Mouse (Mus musculus): ENCODE measurements at regions not wholly inside any gene's neighbourhood (a gene's known extent, or its start where the extent isn't known, plus 50 kb on each side); places are given as distances from the start of the nearest gene placed in this dataset.

- no peak overlapping the region for H3K4me3 ChIP-seq
- no peak overlapping the region for H3K27ac ChIP-seq (ENCODE audit: poor library complexity, severe bottlenecking)
- no peaks in the 10 kb centered on the region for H3K36me3 ChIP-seq
- peaks cover 10% of the 10 kb centered on the region for H3K4me1 ChIP-seq (replicated peaks)
- no peak for ATAC-seq (ENCODE audit: insufficient number of reproducible peaks, low FRiP score)
- 36% methylated on average over 4 of the region's 4 CpGs for WGBS
- no peak overlapping the region for H3K4me2 ChIP-seq
- no peaks in the 10 kb centered on the region for H3K9me3 ChIP-seq (replicated peaks)
- H3K9ac ChIP-seq: no peak overlapping the region
- no peaks in the 10 kb centered on the region for H3K27me3 ChIP-seq (replicated peaks)
These were observed 154.1 kb downstream of the Tmem17 start for GRCm38 (mm10) chr11:22665978-22666377.

DNA sequence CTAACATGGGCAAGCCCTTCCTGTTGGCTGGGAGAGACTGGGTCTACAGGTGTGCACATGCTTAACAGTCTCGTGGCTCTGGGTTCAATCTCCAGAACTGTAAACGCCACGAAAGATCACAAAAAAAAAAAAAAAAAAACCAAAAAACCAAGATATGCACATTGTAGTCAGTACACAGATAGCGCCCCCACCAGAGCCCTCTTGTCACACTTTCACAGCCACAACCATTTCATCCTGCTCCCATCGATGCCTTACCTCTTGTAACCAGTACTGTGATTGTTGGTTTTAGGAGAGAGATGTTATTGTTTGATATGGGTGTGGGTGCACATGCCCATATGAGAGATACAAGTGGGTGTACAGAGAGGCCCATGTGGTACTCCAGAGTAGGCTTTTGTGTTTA is 154.5 kb downstream of the Tmem17 start:
- H3K4me2 ChIP-seq: no peak overlapping the region
- ATAC-seq (ENCODE audit: insufficient number of reproducible peaks, low FRiP score): no peak
- H3K36me3 ChIP-seq: no peaks in the 10 kb centered on the region
- H3K27ac ChIP-seq (ENCODE audit: poor library complexity, severe bottlenecking): no peak overlapping the region
- H3K27me3 ChIP-seq (replicated peaks): no peaks in the 10 kb centered on the region
- H3K4me1 ChIP-seq (replicated peaks): peaks cover 10% of the 10 kb centered on the region
- no peak overlapping the region for H3K4me3 ChIP-seq
- 79% methylated on average over 5 of the region's 5 CpGs for WGBS
- H3K9me3 ChIP-seq (replicated peaks): no peaks in the 10 kb centered on the region
- H3K9ac ChIP-seq: no peak overlapping the region

GRCm38 (mm10) chr11:22668220-22668619 is 156.3 kb downstream of the Tmem17 start:
- H3K27me3 ChIP-seq (replicated peaks): no peaks in the 10 kb centered on the region
- H3K27ac ChIP-seq (ENCODE audit: poor library complexity, severe bottlenecking): no peak overlapping the region
- ATAC-seq (ENCODE audit: insufficient number of reproducible peaks, low FRiP score): no peak
- no peaks in the 10 kb centered on the region for H3K36me3 ChIP-seq
- H3K4me3 ChIP-seq: no peak overlapping the region
- WGBS: 28% methylated on average over 2 of the region's 2 CpGs
- no peak overlapping the region for H3K9ac ChIP-seq
- H3K9me3 ChIP-seq (replicated peaks): no peaks in the 10 kb centered on the region
- H3K4me2 ChIP-seq: no peak overlapping the region
- H3K4me1 ChIP-seq (replicated peaks): peaks cover 4% of the 10 kb centered on the region

- no peaks in the 10 kb centered on the region for H3K36me3 ChIP-seq
- no peak overlapping the region for H3K9ac ChIP-seq
- no peak overlapping the region for H3K27ac ChIP-seq (ENCODE audit: poor library complexity, severe bottlenecking)
- no peak overlapping the region for H3K4me3 ChIP-seq
- peaks cover 9% of the 10 kb centered on the region for H3K4me1 ChIP-seq (replicated peaks)
- no peaks in the 10 kb centered on the region for H3K9me3 ChIP-seq (replicated peaks)
- no peak overlapping the region for H3K4me2 ChIP-seq
- WGBS: 77% methylated on average over 4 of the region's 4 CpGs
- no peak for ATAC-seq (ENCODE audit: insufficient number of reproducible peaks, low FRiP score)
- no peaks in the 10 kb centered on the region for H3K27me3 ChIP-seq (replicated peaks)
These were observed 157.4 kb downstream of the Tmem17 start for GRCm38 (mm10) chr11:22669267-22669666.

DNA sequence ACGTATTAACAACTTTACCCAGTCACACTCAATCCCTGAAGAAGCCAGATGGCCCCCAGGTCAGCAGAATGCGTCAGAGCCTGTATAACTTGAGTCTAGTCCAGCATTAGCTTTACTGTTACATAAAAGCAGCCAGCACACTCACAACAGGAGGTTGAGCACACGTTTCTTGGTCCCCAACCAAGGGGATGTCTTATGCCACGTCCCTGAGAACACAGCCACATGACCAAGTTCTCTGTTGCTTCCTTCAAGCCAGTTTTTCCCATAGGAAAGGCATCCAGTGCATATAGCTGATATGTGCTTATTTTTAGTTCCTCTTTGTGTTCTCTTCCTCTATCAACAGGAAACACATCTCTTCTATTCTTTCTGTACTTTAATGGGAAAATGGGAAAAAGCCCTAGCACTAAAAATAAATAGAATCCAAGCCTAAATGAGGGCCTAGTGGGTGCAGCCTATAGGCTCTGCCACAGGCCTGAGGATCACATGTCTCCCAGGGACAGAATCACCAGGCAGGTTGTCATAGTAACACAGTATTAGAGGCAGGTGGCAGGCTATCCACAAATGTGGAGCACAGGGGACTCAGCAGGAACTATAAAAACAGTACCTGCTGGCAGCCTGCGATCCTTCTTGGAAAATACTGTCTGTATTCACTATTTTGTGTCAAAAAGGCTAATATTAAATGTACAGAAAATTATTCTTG is 160.1 kb downstream of the Tmem17 start:
- Histone ChIP-seq H3K27me3 (replicated peaks) (no peaks in the 10 kb centered on the region), H3K27ac (ENCODE audit: poor library complexity, severe bottlenecking) (0 out of 2 replicates have a peak overlapping the region, but pooled peaks have one; percentile 38), H3K4me3 (no peak overlapping the region), H3K9ac (no peak overlapping the region), H3K4me2 (no peak overlapping the region), H3K9me3 (replicated peaks) (no peaks in the 10 kb centered on the region), H3K36me3 (no peaks in the 10 kb centered on the region), H3K4me1 (replicated peaks) (peaks cover 9% of the 10 kb centered on the region)
- ATAC-seq (ENCODE audit: insufficient number of reproducible peaks, low FRiP score): 0 out of 2 replicates have a peak, but pooled peaks have one; percentile 51
- 50% methylated on average over 5 of the region's 5 CpGs for WGBS

GRCm38 (mm10) chr11:22675047-22675446 is 163.2 kb downstream of the Tmem17 start:
- H3K4me1 ChIP-seq (replicated peaks): peaks cover 9% of the 10 kb centered on the region
- no peak for ATAC-seq (ENCODE audit: insufficient number of reproducible peaks, low FRiP score)
- H3K9me3 ChIP-seq (replicated peaks): no peaks in the 10 kb centered on the region
- no peak overlapping the region for H3K9ac ChIP-seq
- H3K4me2 ChIP-seq: no peak overlapping the region
- no peak overlapping the region for H3K27ac ChIP-seq (ENCODE audit: poor library complexity, severe bottlenecking)
- no peak overlapping the region for H3K4me3 ChIP-seq
- H3K27me3 ChIP-seq (replicated peaks): no peaks in the 10 kb centered on the region
- 64% methylated on average over 3 of the region's 3 CpGs for WGBS
- no peaks in the 10 kb centered on the region for H3K36me3 ChIP-seq

GRCm38 (mm10) chr11:22675754-22676153 is 163.9 kb downstream of the Tmem17 start:
- Histone ChIP-seq H3K4me2 (no peak overlapping the region), H3K9ac (no peak overlapping the region), H3K27ac (ENCODE audit: poor library complexity, severe bottlenecking) (no peak overlapping the region), H3K4me1 (replicated peaks) (peaks cover 9% of the 10 kb centered on the region), H3K27me3 (replicated peaks) (no peaks in the 10 kb centered on the region), H3K9me3 (replicated peaks) (no peaks in the 10 kb centered on the region), H3K4me3 (no peak overlapping the region), H3K36me3 (no peaks in the 10 kb centered on the region)
- 79% methylated on average over 1 of the region's 1 CpGs for WGBS
- no peak for ATAC-seq (ENCODE audit: insufficient number of reproducible peaks, low FRiP score)

- no peak for ATAC-seq (ENCODE audit: insufficient number of reproducible peaks, low FRiP score)
- Histone ChIP-seq H3K27me3 (replicated peaks) (no peaks in the 10 kb centered on the region), H3K9ac (no peak overlapping the region), H3K36me3 (no peaks in the 10 kb centered on the region), H3K4me3 (no peak overlapping the region), H3K27ac (ENCODE audit: poor library complexity, severe bottlenecking) (no peak overlapping the region), H3K4me1 (replicated peaks) (0 out of 2 replicates have a peak, but pooled peaks cover 5% of the 10 kb centered on the region), H3K4me2 (no peak overlapping the region), H3K9me3 (replicated peaks) (no peaks in the 10 kb centered on the region)
- 33% methylated on average over 2 of the region's 2 CpGs for WGBS
These were observed 165.4 kb downstream of the Tmem17 start for GRCm38 (mm10) chr11:22677337-22677736.

- Histone ChIP-seq H3K4me1 (replicated peaks) (no peaks in the 10 kb centered on the region), H3K9me3 (replicated peaks) (no peaks in the 10 kb centered on the region), H3K4me2 (no peak overlapping the region), H3K27ac (ENCODE audit: poor library complexity, severe bottlenecking) (no peak overlapping the region), H3K27me3 (replicated peaks) (no peaks in the 10 kb centered on the region), H3K9ac (no peak overlapping the region), H3K36me3 (no peaks in the 10 kb centered on the region), H3K4me3 (no peak overlapping the region)
- no peak for ATAC-seq (ENCODE audit: insufficient number of reproducible peaks, low FRiP score)
- 86% methylated on average over 4 of the region's 4 CpGs for WGBS
These were observed 172.7 kb downstream of the Tmem17 start for GRCm38 (mm10) chr11:22684576-22684975.

GRCm38 (mm10) chr11:22690829-22691228 is 169.9 kb downstream of the B3gnt2 start:
- ATAC-seq (ENCODE audit: insufficient number of reproducible peaks, low FRiP score): no peak
- Histone ChIP-seq H3K27me3 (replicated peaks) (no peaks in the 10 kb centered on the region), H3K4me1 (replicated peaks) (no peaks in the 10 kb centered on the region; the same call in 1 of the 2 replicates), H3K9ac (no peak overlapping the region), H3K9me3 (replicated peaks) (no peaks in the 10 kb centered on the region), H3K27ac (ENCODE audit: poor library complexity, severe bottlenecking) (no peak overlapping the region), H3K4me2 (no peak overlapping the region), H3K4me3 (no peak overlapping the region), H3K36me3 (no peaks in the 10 kb centered on the region)
- WGBS: 85% methylated on average over 3 of the region's 3 CpGs

DNA sequence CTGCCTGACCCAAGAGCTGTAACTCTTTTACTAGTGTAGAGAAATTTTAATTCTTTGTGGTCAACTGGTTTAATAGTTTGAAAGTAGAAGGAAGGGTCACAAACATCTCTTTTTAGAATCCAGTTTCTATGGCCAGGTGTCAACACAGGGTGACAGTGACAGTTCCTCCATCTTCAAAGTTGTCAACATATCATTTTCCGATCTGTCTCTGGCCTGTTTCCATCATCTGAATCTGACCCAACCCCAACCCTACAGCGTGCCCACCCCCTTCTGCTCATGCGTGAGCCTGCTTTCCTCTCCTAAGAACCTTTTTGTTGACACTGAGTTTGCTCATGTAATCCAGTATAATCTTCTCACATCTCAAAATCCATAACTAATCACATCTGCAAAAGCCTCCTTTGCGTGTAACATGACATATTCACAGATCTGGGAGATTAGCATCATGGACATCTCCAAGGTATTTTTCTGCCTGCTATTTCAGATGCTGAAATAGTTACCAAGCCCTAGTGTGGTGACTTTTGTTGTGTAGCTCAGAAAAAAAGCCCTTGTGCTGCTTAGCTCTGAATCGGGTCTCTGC is 168.4 kb downstream of the B3gnt2 start:
- no peaks in the 10 kb centered on the region for H3K36me3 ChIP-seq
- H3K4me2 ChIP-seq: no peak overlapping the region
- 77% methylated on average over 5 of the region's 5 CpGs for WGBS
- H3K4me1 ChIP-seq (replicated peaks): no peaks in the 10 kb centered on the region; the same call in 1 of the 2 replicates
- no peaks in the 10 kb centered on the region for H3K27me3 ChIP-seq (replicated peaks)
- no peak for ATAC-seq (ENCODE audit: insufficient number of reproducible peaks, low FRiP score)
- no peak overlapping the region for H3K9ac ChIP-seq
- H3K27ac ChIP-seq (ENCODE audit: poor library complexity, severe bottlenecking): no peak overlapping the region
- no peaks in the 10 kb centered on the region for H3K9me3 ChIP-seq (replicated peaks)
- no peak overlapping the region for H3K4me3 ChIP-seq

All from heart, embryonic 12.5 days (tissue).